Mouse (Mus musculus) heart, adult 18-20 months (tissue): ENCODE results near the gene Ccdc7a. TPM values are rescaled to one million over a fixed set of nuclear protein-coding genes. Genes with fewer than 3 reads are reported as not detected.
"Not testable (repeated sequence)": the region's sequence is repeated elsewhere in the genome, so short reads cannot be mapped to it uniquely, and the experiment has no call there.

ENCODE experiments used
- DNase-seq, 2 experiments: peaks; one replicate each; pipeline ENCODE4 v3.0.0; 2021 to 2022; ENCODE audit warnings: mixed read lengths in 1 of 2
- long read RNA-seq, 2 experiments: library from polyadenylated mRNA; stranded (forward); transcript quantifications; one replicate each; pipeline ENCODE4 v2.0.0; 2021
- total RNA-seq, 2 experiments: library from RNA; stranded (reverse); gene quantifications; 2 replicates each; pipeline ENCODE4 v1.2.3; 2021

The Ccdc7a gene
- not detected for total RNA-seq
- long read RNA-seq, experiment 1, partial matches to known transcripts: 0 of 1 reads
- long read RNA-seq, experiment 1, other reads (novel, unspliced or antisense): 1 of 1 reads
- long read RNA-seq, experiment 2: 0 reads

GRCm38 (mm10) chr8:129065417-129065816, at the start of gene Ccdc7a:
Gene Ccdc7a (minus strand): TSS chr8:129065517.
- not testable (repeated sequence) for DNase-seq

GRCm38 (mm10) chr8:129066834-129067233, 1.5 kb upstream of the Ccdc7a start, which contains the start of gene Ccdc7b:
Gene Ccdc7b (plus strand): TSS chr8:129067134.
- DNase-seq: not testable (repeated sequence)

- DNase-seq: no peak
These were observed 73.9 kb downstream of the Ccdc7a start for GRCm38 (mm10) chr8:128991389-128991788.

- not testable (repeated sequence) for DNase-seq
These were observed 116.4 kb downstream of the Ccdc7a start for GRCm38 (mm10) chr8:128948941-128949340.

GRCm38 (mm10) chr8:128941022-128941641, 124.2 kb downstream of the Ccdc7a start:
- DNase-seq: peak; percentile 15 to 61

GRCm38 (mm10) chr8:128933446-128933845, 131.9 kb downstream of the Ccdc7a start:
- no peak for DNase-seq

GRCm38 (mm10) chr8:128882719-128883118, 182.6 kb downstream of the Ccdc7a start:
- DNase-seq: no peak

- DNase-seq: no peak
These were observed 221.6 kb downstream of the Ccdc7a start for GRCm38 (mm10) chr8:128843749-128844148.

- DNase-seq: no peak
These were observed 252.8 kb downstream of the Ccdc7a start for GRCm38 (mm10) chr8:128812521-128812920.

- no peak for DNase-seq
These were observed 266.7 kb downstream of the Ccdc7a start, which contains the start of gene Gm3952 for GRCm38 (mm10) chr8:128798594-128798993. Gene Gm3952 (minus strand): TSS chr8:128798694.

- DNase-seq: no peak
These were observed 329.6 kb downstream of the Ccdc7a start for GRCm38 (mm10) chr8:128735692-128736091.

GRCm38 (mm10) chr8:128734118-128734517, 331.2 kb downstream of the Ccdc7a start:
- DNase-seq: no peak

- DNase-seq: no peak
These were observed 333.1 kb downstream of the Ccdc7a start for GRCm38 (mm10) chr8:128732254-128732653.

- no peak for DNase-seq
These were observed 338.1 kb downstream of the Ccdc7a start for GRCm38 (mm10) chr8:128727213-128727612.

- no peak for DNase-seq
These were observed 340.5 kb downstream of the Ccdc7a start for GRCm38 (mm10) chr8:128724819-128725218.

GRCm38 (mm10) chr8:128716184-128716583, 349.1 kb downstream of the Ccdc7a start:
- no peak for DNase-seq

GRCm38 (mm10) chr8:128709261-128709660, 356.1 kb downstream of the Ccdc7a start:
- peak; percentile 80 to 96 for DNase-seq

- no peak for DNase-seq
These were observed 360.5 kb downstream of the Ccdc7a start for GRCm38 (mm10) chr8:128704836-128705235.

GRCm38 (mm10) chr8:128704376-128704775, 360.9 kb downstream of the Ccdc7a start:
- DNase-seq: no peak

GRCm38 (mm10) chr8:128697945-128698344, 367.4 kb downstream of the Ccdc7a start:
- no peak for DNase-seq

- no peak for DNase-seq
These were observed 368.5 kb downstream of the Ccdc7a start for GRCm38 (mm10) chr8:128696701-128697397.

- DNase-seq: no peak
These were observed 375.3 kb downstream of the Ccdc7a start for GRCm38 (mm10) chr8:128690056-128690455.

- DNase-seq: no peak
These were observed 376.6 kb downstream of the Ccdc7a start for GRCm38 (mm10) chr8:128688679-128689078.
